Mouse (Mus musculus) lung, adult 2 months (tissue): ENCODE results near the gene Pla1a. TPM values are rescaled to one million over a fixed set of nuclear protein-coding genes. Genes with fewer than 3 reads are reported as not detected.
A peak's percentile ranks its signal among the peaks of the same experiment; 100 is the strongest.

Experiments
- DNase-seq: peaks from one replicate; pipeline ENCODE4 v3.0.0; 2022
- H3K4me1 ChIP-seq: fragments of 200-500 bp; 2 replicates; pipeline ENCODE4 v1.6.1; 2011; ENCODE audit warnings: low read length; ENCODE audit not compliant: control insufficient read depth, insufficient read depth
- H3K4me3 ChIP-seq: fragments of 200-500 bp; replicated peaks from 2 replicates; pipeline ENCODE3; 2011; ENCODE audit warnings: low read depth, mild to moderate bottlenecking, control low read depth, low read length; ENCODE audit errors: extremely low read depth
- CTCF ChIP-seq: fragments of 200-500 bp; IDR thresholded peaks from 2 replicates; pipeline ENCODE4 v1.5.1; 2011; ENCODE audit warnings: mild to moderate bottlenecking, low read length, control low read depth; ENCODE audit not compliant: insufficient read depth
- POLR2A ChIP-seq: fragments of 200-500 bp; IDR thresholded peaks from 2 replicates; pipeline ENCODE4 v1.6.1; 2011; ENCODE audit warnings: low read depth, mild to moderate bottlenecking, control low read depth, low read length, borderline replicate concordance; ENCODE audit errors: extremely low read depth
- WGBS: fragments of 180-500 bp; shearing (Covaris S2); methylation state at CpG from one replicate; pipeline ENCODE4 v1.1.7; 2018; 5-methylcytosine and 5-hydroxymethylcytosine counted together
- polyA plus RNA-seq: library from polyadenylated mRNA; depleted of rRNA; stranded (reverse); fragments of >200 nt; gene quantifications from 2 replicates; pipeline ENCODE4 v1.2.3, GENCODE M21; 2012

Gene Pla1a
- polyA plus RNA-seq, 1 experiment: 2.0 TPM

DNA sequence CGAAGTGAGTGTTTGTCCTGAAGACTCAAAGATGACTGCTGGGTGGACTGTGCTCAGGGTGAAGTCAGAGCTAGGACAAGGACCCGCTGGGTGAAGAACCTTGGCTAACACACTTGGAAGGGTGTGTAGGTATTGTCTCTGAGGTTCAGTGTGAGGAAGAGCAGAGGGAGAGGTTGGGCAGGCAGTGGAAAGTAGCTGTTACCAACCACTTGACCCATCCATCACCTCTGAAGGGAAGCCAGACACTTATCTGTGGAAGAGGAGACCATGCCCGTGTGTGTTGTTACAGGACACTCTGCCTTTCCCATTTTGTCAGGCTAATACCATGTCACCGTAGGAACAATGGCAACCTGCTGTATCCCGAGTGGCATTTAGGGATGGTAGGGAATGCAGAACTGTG lies 26.7 kb downstream of the Pla1a start:
- TF ChIP-seq CTCF (no peak), POLR2A (no peak)
- no peak for DNase-seq
- no peaks in the 10 kb centered on the region for H3K4me1 ChIP-seq
- 69% methylated on average over 5 of the region's 5 CpGs for WGBS
- H3K4me3 ChIP-seq: no peak overlapping the region

DNA sequence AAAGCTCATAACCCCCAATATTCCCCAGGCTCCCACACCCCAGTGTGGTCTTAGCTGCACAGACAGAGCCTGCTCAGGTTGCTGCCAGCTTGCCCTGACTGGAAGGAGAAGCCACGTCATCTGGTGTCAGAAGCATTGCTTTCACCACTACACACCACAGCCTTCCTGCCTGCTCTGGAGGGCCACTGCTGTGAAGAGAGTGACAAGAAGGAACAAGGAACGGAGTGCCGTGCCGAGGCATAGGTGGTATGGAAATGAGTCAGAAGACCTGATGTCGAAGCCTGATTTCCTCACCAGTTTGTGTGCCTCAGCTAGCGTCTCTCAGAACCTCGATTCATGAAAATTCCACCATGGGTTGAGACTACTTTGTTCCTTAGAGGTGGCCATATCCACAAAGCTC lies 29.3 kb downstream of the Pla1a start:
- WGBS: 72% methylated on average over 7 of the region's 7 CpGs
- no peak for DNase-seq
- H3K4me1 ChIP-seq: peaks cover 10% of the 10 kb centered on the region
- H3K4me3 ChIP-seq: no peak overlapping the region
- TF ChIP-seq POLR2A (no peak), CTCF (no peak)

GRCm38 (mm10) chr16:38401468-38401867 lies 31.5 kb downstream of the Pla1a start:
- H3K4me3 ChIP-seq: no peak overlapping the region
- DNase-seq: no peak
- 83% methylated on average over 6 of the region's 6 CpGs for WGBS
- TF ChIP-seq CTCF: no peak
- no peak for TF ChIP-seq POLR2A
- H3K4me1 ChIP-seq: peaks cover 10% of the 10 kb centered on the region

DNA sequence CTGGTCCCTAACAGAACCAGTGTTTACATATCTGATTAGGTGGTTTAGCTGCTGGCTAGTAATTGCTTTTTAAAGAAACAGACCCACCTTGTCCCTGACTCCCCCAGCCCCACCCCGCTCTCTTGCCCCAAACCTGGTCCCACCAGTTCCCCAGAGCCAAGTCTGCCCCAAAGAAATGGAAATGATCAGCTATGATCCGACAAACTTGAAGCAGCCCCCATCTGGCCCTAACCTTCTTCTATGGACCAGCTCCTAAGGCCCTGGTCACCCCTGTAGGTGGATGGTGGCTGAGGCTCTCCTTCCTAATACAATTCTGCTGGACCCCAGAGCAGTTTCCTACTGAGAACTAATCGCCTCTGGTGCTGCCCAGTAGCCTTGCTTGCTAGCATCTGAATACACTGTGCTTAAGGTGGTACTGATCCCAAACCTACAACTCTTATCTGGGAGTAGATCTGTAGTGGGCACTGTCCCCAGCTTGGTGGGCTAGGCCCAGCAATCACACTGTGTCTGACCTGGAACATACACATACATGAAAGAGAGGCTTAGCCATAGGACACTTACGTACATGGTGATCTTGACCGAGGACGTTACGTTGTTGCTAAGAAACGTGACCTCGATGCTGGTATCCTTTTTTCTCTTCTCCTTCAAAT lies 32.5 kb downstream of the Pla1a start:
- Histone ChIP-seq H3K4me1 (peaks cover 10% of the 10 kb centered on the region), H3K4me3 (no peak overlapping the region)
- TF ChIP-seq CTCF (no peak), POLR2A (no peak)
- no peak for DNase-seq
- 73% methylated on average over 9 of the region's 9 CpGs for WGBS

DNA sequence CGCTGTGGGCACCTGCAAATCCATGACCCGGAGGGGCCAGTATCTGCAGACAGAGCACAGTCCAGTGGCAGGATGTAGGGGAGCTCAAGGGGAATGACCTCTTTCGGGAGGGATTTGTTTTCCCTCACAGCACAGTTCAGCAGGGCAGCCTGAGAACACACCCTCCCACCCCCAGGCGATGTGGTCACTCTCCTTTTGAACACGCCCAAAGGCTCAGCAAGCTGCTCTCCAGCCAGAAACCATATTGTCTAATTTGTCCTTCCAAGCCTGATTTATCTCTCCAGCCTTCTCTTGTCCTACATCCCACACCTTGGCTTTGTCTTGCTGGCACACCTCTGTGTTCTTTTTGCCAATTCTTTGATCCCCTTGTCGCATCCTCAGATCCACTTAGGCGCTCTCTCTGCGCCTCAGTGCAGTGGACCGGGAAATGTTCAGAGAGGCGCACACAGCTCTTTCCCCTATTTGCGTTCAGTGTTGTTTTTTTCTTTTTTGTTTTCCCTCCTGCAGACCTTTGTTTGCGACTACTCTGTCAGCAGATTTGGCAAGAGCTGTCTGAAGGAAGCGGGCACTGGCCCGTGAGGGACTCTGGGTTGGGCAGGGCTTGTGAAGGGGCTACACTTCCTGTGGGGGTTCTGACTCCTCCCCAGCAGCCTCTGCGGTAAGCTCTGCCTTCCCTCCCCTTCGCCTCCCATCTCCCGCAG lies 33.3 kb downstream of the Pla1a start:
- Histone ChIP-seq H3K4me3 (peak overlapping the region; percentile 38), H3K4me1 (peaks cover 10% of the 10 kb centered on the region)
- TF ChIP-seq POLR2A (peak; percentile 49; the same call in 1 of the 2 replicates), CTCF (no peak)
- WGBS: 9% methylated on average over 17 of the region's 17 CpGs
- peak; percentile 21 for DNase-seq

- TF ChIP-seq POLR2A: no peak
- TF ChIP-seq CTCF: no peak
- H3K4me1 ChIP-seq: peaks cover 10% of the 10 kb centered on the region
- WGBS: 60% methylated on average over 3 of the region's 3 CpGs
- DNase-seq: no peak
- H3K4me3 ChIP-seq: no peak overlapping the region
Observed at GRCm38 (mm10) chr16:38399076-38399475, 33.9 kb downstream of the Pla1a start.

GRCm38 (mm10) chr16:38398266-38398665 lies 34.7 kb downstream of the Pla1a start:
- no peak for DNase-seq
- no peak for TF ChIP-seq CTCF
- TF ChIP-seq POLR2A: no peak
- 93% methylated on average over 6 of the region's 6 CpGs for WGBS
- peaks cover 10% of the 10 kb centered on the region for H3K4me1 ChIP-seq
- no peak overlapping the region for H3K4me3 ChIP-seq

GRCm38 (mm10) chr16:38396155-38396554 lies 36.8 kb downstream of the Pla1a start:
- 32% methylated on average over 13 of the region's 13 CpGs for WGBS
- H3K4me1 ChIP-seq: peaks cover 10% of the 10 kb centered on the region
- no peak overlapping the region for H3K4me3 ChIP-seq
- DNase-seq: peak; percentile 40
- no peak for TF ChIP-seq POLR2A
- TF ChIP-seq CTCF: no peak

DNA sequence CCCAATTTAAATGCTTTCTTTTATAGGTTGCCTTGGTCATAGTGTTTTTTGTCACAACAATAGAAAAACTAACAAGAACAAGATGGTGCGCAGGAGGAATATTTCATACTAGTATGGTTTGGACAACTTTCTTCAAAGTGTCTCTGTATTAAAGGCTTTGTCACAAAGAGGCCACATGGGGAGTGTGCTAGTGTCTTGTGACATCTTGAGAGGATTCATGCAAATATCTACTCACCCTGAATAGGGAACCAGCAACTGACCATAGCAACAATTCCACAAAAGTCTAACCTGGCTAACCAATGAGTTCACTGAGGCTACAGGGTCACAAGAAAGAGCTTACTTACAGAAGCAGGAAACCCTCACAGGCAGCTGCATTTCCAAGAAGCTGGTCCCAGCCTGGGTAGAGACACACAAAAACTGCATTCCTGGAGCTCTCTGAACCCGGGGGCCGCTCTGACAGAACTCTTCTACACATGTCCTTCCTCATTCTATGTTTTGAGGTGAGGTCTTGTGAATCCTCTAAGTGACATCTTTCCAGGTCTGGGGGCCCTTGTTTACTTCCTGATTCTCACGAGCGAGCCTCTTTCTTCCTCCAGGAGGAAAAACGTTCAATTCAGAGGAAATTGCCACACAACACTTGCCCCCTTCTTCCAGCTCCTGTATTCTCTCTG lies 37.8 kb downstream of the Pla1a start:
- Histone ChIP-seq H3K4me3 (no peak overlapping the region), H3K4me1 (peaks cover 10% of the 10 kb centered on the region)
- TF ChIP-seq POLR2A: no peak
- no peak for TF ChIP-seq CTCF
- whole genome bisulfite sequencing: 48% methylated on average over 6 of the region's 6 CpGs
- no peak for DNase-seq

- TF ChIP-seq POLR2A: no peak
- no peak for TF ChIP-seq CTCF
- Histone ChIP-seq H3K4me1 (peaks cover 2% of the 10 kb centered on the region), H3K4me3 (no peak overlapping the region)
- WGBS: 81% methylated on average over 8 of the region's 8 CpGs
- no peak for DNase-seq
Observed at GRCm38 (mm10) chr16:38394191-38394618, 38.7 kb downstream of the Pla1a start.
